Mouse (Mus musculus) kidney, adult 2 months (tissue): ENCODE data around the gene Hyal4.

Experiments used
- CTCF ChIP-seq: fragments of 200-500 bp; conservative IDR thresholded peaks from 2 replicates; pipeline ENCODE4 v1.5.1; 2011; ENCODE audit warnings: low read depth, mild to moderate bottlenecking, control low read depth, low read length, moderate library complexity, mixed read lengths; ENCODE audit not compliant: insufficient read depth, insufficient read length
- POLR2A ChIP-seq: fragments of 200-500 bp; IDR thresholded peaks from one replicate; pipeline ENCODE4 v1.6.1; 2011; ENCODE audit warnings: low read depth, low read length, control low read depth

DNA sequence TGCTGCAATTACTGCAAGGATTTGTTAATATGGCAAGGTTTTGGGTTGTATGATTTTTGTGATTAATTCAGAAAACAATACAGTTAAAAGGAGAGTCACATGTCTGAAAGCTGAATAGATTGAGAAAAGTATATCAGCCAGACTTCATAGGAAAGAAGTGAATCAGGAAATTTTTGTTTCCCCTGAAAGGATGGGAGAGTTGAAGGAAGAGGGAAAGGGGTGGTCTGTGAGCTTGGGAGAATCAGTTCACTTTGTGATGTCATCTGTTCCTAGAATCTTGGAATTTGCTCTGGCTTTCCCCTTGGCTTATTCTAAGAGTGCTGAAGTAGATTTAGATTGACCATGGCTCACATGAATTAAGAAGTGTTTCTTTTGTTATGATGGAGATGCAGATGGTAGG is 42.8 kb downstream of the Hyal4 start, which contains the start of gene Spam1:
- TF ChIP-seq CTCF: no peak
- no peak for TF ChIP-seq POLR2A
